Mouse (Mus musculus) left cerebral cortex, adult 2 months (tissue): ENCODE measurements around the gene Klk1b22. TPM values are rescaled to one million over a fixed set of nuclear protein-coding genes. Genes with fewer than 3 reads are reported as not detected.
"Not testable (repeated sequence)": the region's sequence is repeated elsewhere in the genome, so short reads cannot be mapped to it uniquely, and the experiment has no call there.

Experiments used
- DNase-seq, 2 experiments: peaks; one replicate each; pipeline ENCODE4 v3.0.0; 2021 to 2022; ENCODE audit warnings: low spot score in 2 of 2, mixed read lengths in 1 of 2; ENCODE audit errors: extremely low spot score in 1 of 2
- H3K27ac ChIP-seq: fragments of 200-600 bp; 2 replicates; pipeline ENCODE4 v1.8.1; 2022
- H3K4me3 ChIP-seq: fragments of 200-600 bp; 2 replicates; pipeline ENCODE4 v1.8.1; 2022
- CTCF ChIP-seq: fragments of 200-600 bp; IDR thresholded peaks from 2 replicates; pipeline ENCODE4 v1.8.1; 2022; ENCODE audit warnings: antibody characterized with exemption, mild to moderate bottlenecking, moderate library complexity
- intact Hi-C: fragments of 180-260 bp; cut with DNase I; formaldehyde crosslinking; loops from one replicate; pipeline ENCODE4 v1.15.1; 2025
- long read RNA-seq, 2 experiments: library from polyadenylated mRNA; stranded (forward); transcript quantifications; one replicate each; pipeline ENCODE4 v2.0.0; 2021; ENCODE audit warnings: borderline mapping rate in 2 of 2
- total RNA-seq, 2 experiments: library from RNA; stranded (reverse); gene quantifications; 2 replicates each; pipeline ENCODE4 v1.2.3; 2021

Gene Klk1b22
- not detected for total RNA-seq
- long read RNA-seq, experiment 1: 0 reads
- long read RNA-seq, experiment 2: 0 reads

DNA sequence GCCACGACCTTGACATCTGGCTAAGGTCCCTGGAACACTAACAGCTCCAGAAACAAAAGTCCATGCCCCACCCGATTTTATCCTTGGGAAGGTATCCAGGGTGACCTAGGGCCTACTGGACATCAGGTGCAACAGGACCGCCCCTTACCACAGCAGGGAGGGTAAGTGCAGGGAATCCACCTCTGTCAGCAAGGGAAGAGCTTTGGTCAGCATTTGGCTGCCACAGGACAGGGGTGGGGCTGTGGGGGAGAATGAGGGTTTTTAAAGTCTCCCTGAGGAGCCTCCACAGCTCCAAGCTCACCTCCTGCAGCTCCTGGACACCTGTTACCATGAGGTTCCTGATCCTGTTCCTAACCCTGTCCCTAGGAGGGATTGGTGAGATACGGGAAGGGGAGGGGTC, at the start of gene Klk1b22:
TSS of gene Klk1b22 (plus strand) at position 301 of the 400 bp plus-strand sequence.
- Histone ChIP-seq H3K27ac (no peak within 1 kb of the TSS), H3K4me3 (no peak within 1 kb of the TSS)
- no peak for TF ChIP-seq CTCF
- no peak for DNase-seq
- intact Hi-C loops: no loop called here

DNA sequence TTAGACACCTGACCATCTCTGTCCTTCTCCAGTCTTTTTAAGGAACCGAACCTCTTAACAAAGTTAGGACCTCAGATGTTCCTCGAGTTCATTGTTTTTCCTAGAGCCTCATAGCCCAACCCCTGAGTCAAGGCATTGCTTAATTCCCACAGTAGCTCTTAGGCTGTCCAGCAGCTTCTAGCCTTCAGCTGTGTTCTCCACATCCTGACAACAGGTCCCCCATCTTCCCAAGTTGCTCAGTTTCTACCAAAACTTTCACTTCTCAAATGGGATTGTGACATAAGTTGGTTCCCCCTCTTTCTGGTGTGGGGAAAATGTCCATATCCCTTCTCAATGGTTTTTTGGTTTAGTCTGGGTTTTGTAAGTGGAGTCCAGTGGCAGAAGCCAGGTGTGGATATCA, 40.4 kb upstream of the Klk1b22 start:
- TF ChIP-seq CTCF: no peak
- no peak overlapping the region for H3K27ac ChIP-seq
- no peak for DNase-seq
- intact Hi-C loops: no loop called here
- H3K4me3 ChIP-seq: no peak overlapping the region

DNA sequence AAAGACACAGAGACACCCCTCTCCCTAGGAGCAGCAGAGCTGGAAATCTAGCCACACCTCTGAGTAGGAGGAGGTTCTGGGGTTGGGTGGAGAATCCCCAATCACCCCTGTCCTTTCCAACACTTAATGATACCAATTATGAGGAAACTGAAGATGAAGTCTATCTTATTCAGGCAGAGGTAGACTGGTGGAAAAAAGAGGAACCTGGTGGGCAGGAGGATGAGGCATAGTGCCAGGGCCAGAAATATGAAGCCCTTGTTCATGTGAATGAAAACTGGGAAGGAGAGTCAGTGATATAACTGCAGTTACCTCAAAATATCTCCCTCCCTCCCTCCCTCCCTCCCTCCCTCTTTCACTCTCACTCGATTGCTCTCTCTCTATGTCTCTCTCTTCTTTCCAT, 34.8 kb upstream of the Klk1b22 start:
- intact Hi-C loops: no loop called here
- TF ChIP-seq CTCF: no peak
- Histone ChIP-seq H3K4me3 (no peak overlapping the region), H3K27ac (no peak overlapping the region)
- DNase-seq: no peak

- intact Hi-C loops: no loop called here
- DNase-seq: no peak
- H3K27ac ChIP-seq: no peak overlapping the region
- no peak overlapping the region for H3K4me3 ChIP-seq
- no peak for TF ChIP-seq CTCF
These were observed 16.4 kb upstream of the Klk1b22 start for GRCm38 (mm10) chr7:44096111-44096510.

DNA sequence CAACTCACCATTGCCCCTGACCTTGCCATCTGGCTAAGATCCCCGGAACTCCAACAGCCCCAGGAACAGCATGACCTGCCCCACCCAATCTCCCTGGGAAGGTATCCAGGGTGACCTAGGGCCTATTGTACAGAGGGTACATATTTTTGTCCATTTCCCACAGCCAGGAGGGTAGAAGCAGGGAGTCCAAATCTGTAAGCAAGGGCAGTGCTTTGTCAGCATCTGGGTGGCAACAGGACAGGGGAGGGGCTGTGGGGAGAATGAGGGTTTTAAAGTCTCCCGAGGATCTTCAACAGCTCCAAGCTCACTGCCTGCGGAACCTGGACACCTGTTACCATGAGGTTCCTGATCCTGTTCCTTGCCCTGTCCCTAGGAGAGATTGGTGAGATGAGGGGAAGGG, 10.4 kb upstream of the Klk1b22 start, which contains the start of gene Klk1b21:
TSS of gene Klk1b21 (plus strand) at position 301 of the 400 bp plus-strand sequence.
- H3K4me3 ChIP-seq, intact Hi-C loops, DNase-seq, H3K27ac ChIP-seq: not testable (repeated sequence)

GRCm38 (mm10) chr7:44123445-44123844, 11.0 kb downstream of the Klk1b22 start:
- no peak for DNase-seq
- intact Hi-C loops: no loop called here
- H3K27ac ChIP-seq: no peak overlapping the region
- TF ChIP-seq CTCF: no peak
- no peak overlapping the region for H3K4me3 ChIP-seq

- H3K27ac ChIP-seq: no peak within 1 kb of the TSS
- no peak for TF ChIP-seq CTCF
- intact Hi-C loops: no loop called here
- DNase-seq: no peak
- no peak within 1 kb of the TSS for H3K4me3 ChIP-seq
These were observed 24.0 kb downstream of the Klk1b22 start, which contains the start of gene Klk1b16 for GRCm38 (mm10) chr7:44136467-44136866. Gene Klk1b16, plus strand, starts transcription at chr7:44136767.

Other genes starting within 250 kb of the Klk1b22 start
- gene Klk4, start 231.5 kb upstream of the Klk1b22 start, total RNA-seq: not detected
- not detected for gene Klk15, start 178.9 kb upstream of the Klk1b22 start, total RNA-seq
- not detected for gene Klk1b8, start 162.0 kb upstream of the Klk1b22 start, total RNA-seq
- gene Klk1b1, start 145.9 kb upstream of the Klk1b22 start, total RNA-seq: not detected
- not detected for gene Klk1b9, start 136.6 kb upstream of the Klk1b22 start, total RNA-seq
- not detected for gene Klk1b11, start 116.8 kb upstream of the Klk1b22 start, total RNA-seq
- not detected for gene Klk1b26, start 100.5 kb upstream of the Klk1b22 start, total RNA-seq
- gene Klk1b27, start 60.4 kb upstream of the Klk1b22 start, total RNA-seq: not detected
- not detected for gene Klk1b21, start 10.3 kb upstream of the Klk1b22 start, total RNA-seq
- gene Klk1b16, start 24.1 kb downstream of the Klk1b22 start, total RNA-seq: not detected
- gene Klk1b24, start 75.6 kb downstream of the Klk1b22 start, total RNA-seq: not detected
- gene Klk1b3, start 85.5 kb downstream of the Klk1b22 start, total RNA-seq: not detected
- gene Klk1b4, start 94.8 kb downstream of the Klk1b22 start, total RNA-seq: not detected
- gene Klk1b5, start 103.3 kb downstream of the Klk1b22 start, total RNA-seq: not detected
- gene Klk1, start 112.7 kb downstream of the Klk1b22 start, total RNA-seq: not detected
- gene Gm36864, start 123.5 kb downstream of the Klk1b22 start, total RNA-seq: not detected
- 1 to 10 TPM; 1.2 to 1.3 TPM for gene 1700028J19Rik, start 134.0 kb downstream of the Klk1b22 start, total RNA-seq
- gene 2410002F23Rik, start 134.0 kb downstream of the Klk1b22 start, total RNA-seq: 10 to 100 TPM; 70.1 to 80.9 TPM
- not detected for gene Acp4, start 144.7 kb downstream of the Klk1b22 start, total RNA-seq
- not detected for gene Gm15517, start 148.8 kb downstream of the Klk1b22 start, total RNA-seq
- 1 to 10 TPM; 4.3 TPM for gene Clec11a, start 194.2 kb downstream of the Klk1b22 start, total RNA-seq
- 100 to 1,000 TPM; 637 to 705 TPM for gene Shank1, start 197.6 kb downstream of the Klk1b22 start, total RNA-seq